Mouse (Mus musculus): Measurements from ENCODE around the gene Fbxo36. TPM values are rescaled to one million over a fixed set of nuclear protein-coding genes. Genes with fewer than 3 reads are reported as not detected.

Gene Fbxo36
- polyA plus RNA-seq, 1 experiment from 2014 or later, result 8.5 TPM

- WGBS (ENCODE audit: insufficient replicate concordance), result 84% methylated on average over 8 of the region's 8 CpGs
- Histone ChIP-seq H3K27ac (no peak overlapping the region), H3K9me3 (replicated peaks) (no peaks in the 10 kb centered on the region), H3K4me2 (no peak overlapping the region), H3K9ac (no peak overlapping the region), H3K27me3 (replicated peaks) (no peaks in the 10 kb centered on the region), H3K36me3 (no peaks in the 10 kb centered on the region), H3K4me3 (no peak overlapping the region), H3K4me1 (no peaks in the 10 kb centered on the region)
- ATAC-seq, result no peak
Measured at GRCm38 (mm10) chr1:84879571-84880120, 40.0 kb downstream of the Fbxo36 start.

GRCm38 (mm10) chr1:84881248-84882065, 41.8 kb downstream of the Fbxo36 start:
- Histone ChIP-seq H3K9ac (no peak overlapping the region), H3K27ac (no peak overlapping the region), H3K36me3 (no peaks in the 10 kb centered on the region), H3K27me3 (replicated peaks) (no peaks in the 10 kb centered on the region), H3K9me3 (replicated peaks) (0 out of 2 replicates have a peak, but pooled peaks cover 2% of the 10 kb centered on the region), H3K4me1 (no peaks in the 10 kb centered on the region), H3K4me2 (no peak overlapping the region), H3K4me3 (no peak overlapping the region)
- 65% methylated on average over 11 of the region's 11 CpGs for WGBS (ENCODE audit: insufficient replicate concordance)
- no peak for ATAC-seq

- no peaks in the 10 kb centered on the region for H3K4me1 ChIP-seq
- ATAC-seq, result no peak
- 63% methylated on average over 2 of the region's 2 CpGs for WGBS (ENCODE audit: insufficient replicate concordance)
Measured at GRCm38 (mm10) chr1:84882066-84882532, 42.5 kb downstream of the Fbxo36 start.

GRCm38 (mm10) chr1:84882937-84883336, 43.3 kb downstream of the Fbxo36 start:
- no peak for ATAC-seq
- Histone ChIP-seq H3K4me2 (no peak overlapping the region), H3K36me3 (no peaks in the 10 kb centered on the region), H3K27ac (no peak overlapping the region), H3K27me3 (replicated peaks) (no peaks in the 10 kb centered on the region), H3K9ac (no peak overlapping the region), H3K4me1 (no peaks in the 10 kb centered on the region), H3K9me3 (replicated peaks) (0 out of 2 replicates have a peak, but pooled peaks cover 2% of the 10 kb centered on the region), H3K4me3 (no peak overlapping the region)
- WGBS (ENCODE audit: insufficient replicate concordance), result 75% methylated on average over 4 of the region's 4 CpGs

More at GRCm38 (mm10) chr1:84882066-84882532, 42.5 kb downstream of the Fbxo36 start:
- Histone ChIP-seq H3K4me3 (no peak overlapping the region), H3K9ac (no peak overlapping the region), H3K27ac (no peak overlapping the region), H3K36me3 (no peaks in the 10 kb centered on the region), H3K9me3 (replicated peaks) (0 out of 2 replicates have a peak, but pooled peaks cover 2% of the 10 kb centered on the region), H3K27me3 (replicated peaks) (no peaks in the 10 kb centered on the region), H3K4me2 (no peak overlapping the region)

GRCm38 (mm10) chr1:84883889-84884288, 44.2 kb downstream of the Fbxo36 start:
- 0 out of 2 replicates have a peak, but pooled peaks cover 2% of the 10 kb centered on the region for H3K9me3 ChIP-seq (replicated peaks)

GRCm38 (mm10) chr1:84885174-84885573, 45.5 kb downstream of the Fbxo36 start:
- Histone ChIP-seq H3K9ac (no peak overlapping the region), H3K9me3 (replicated peaks) (0 out of 2 replicates have a peak, but pooled peaks cover 2% of the 10 kb centered on the region), H3K4me1 (no peaks in the 10 kb centered on the region), H3K4me3 (no peak overlapping the region), H3K36me3 (no peaks in the 10 kb centered on the region), H3K4me2 (no peak overlapping the region), H3K27me3 (replicated peaks) (no peaks in the 10 kb centered on the region), H3K27ac (no peak overlapping the region)
- WGBS (ENCODE audit: insufficient replicate concordance), result 46% methylated on average over 3 of the region's 3 CpGs
- ATAC-seq, result no peak

More at GRCm38 (mm10) chr1:84883889-84884288, 44.2 kb downstream of the Fbxo36 start:
- no peaks in the 10 kb centered on the region for H3K4me1 ChIP-seq
- WGBS (ENCODE audit: insufficient replicate concordance), result 76% methylated on average over 4 of the region's 4 CpGs
- no peak overlapping the region for H3K9ac ChIP-seq
- no peaks in the 10 kb centered on the region for H3K27me3 ChIP-seq (replicated peaks)
- H3K36me3 ChIP-seq, result no peaks in the 10 kb centered on the region
- no peak overlapping the region for H3K4me3 ChIP-seq
- ATAC-seq, result no peak
- H3K4me2 ChIP-seq, result no peak overlapping the region
- no peak overlapping the region for H3K27ac ChIP-seq

GRCm38 (mm10) chr1:84885921-84886320, 46.3 kb downstream of the Fbxo36 start:
- ATAC-seq, result no peak

GRCm38 (mm10) chr1:84889330-84890004, 49.8 kb downstream of the Fbxo36 start:
- no peaks in the 10 kb centered on the region for H3K27me3 ChIP-seq (replicated peaks)
- H3K4me2 ChIP-seq, result no peak overlapping the region
- WGBS (ENCODE audit: insufficient replicate concordance), result 56% methylated on average over 8 of the region's 8 CpGs
- H3K4me3 ChIP-seq, result no peak overlapping the region
- H3K4me1 ChIP-seq, result no peaks in the 10 kb centered on the region
- H3K27ac ChIP-seq, result no peak overlapping the region
- ATAC-seq, result no peak
- H3K9ac ChIP-seq, result no peak overlapping the region
- no peaks in the 10 kb centered on the region for H3K36me3 ChIP-seq
- 0 out of 2 replicates have a peak, but pooled peaks cover 2% of the 10 kb centered on the region for H3K9me3 ChIP-seq (replicated peaks)

More at GRCm38 (mm10) chr1:84885921-84886320, 46.3 kb downstream of the Fbxo36 start:
- Histone ChIP-seq H3K27ac (no peak overlapping the region), H3K27me3 (replicated peaks) (no peaks in the 10 kb centered on the region), H3K9ac (no peak overlapping the region), H3K36me3 (no peaks in the 10 kb centered on the region), H3K9me3 (replicated peaks) (0 out of 2 replicates have a peak, but pooled peaks cover 2% of the 10 kb centered on the region), H3K4me1 (no peaks in the 10 kb centered on the region), H3K4me2 (no peak overlapping the region), H3K4me3 (no peak overlapping the region)
- 72% methylated on average over 6 of the region's 6 CpGs for WGBS (ENCODE audit: insufficient replicate concordance)

GRCm38 (mm10) chr1:84890005-84890393, 50.4 kb downstream of the Fbxo36 start:
- Histone ChIP-seq H3K4me1 (no peaks in the 10 kb centered on the region), H3K4me3 (no peak overlapping the region), H3K27me3 (replicated peaks) (no peaks in the 10 kb centered on the region), H3K9ac (no peak overlapping the region), H3K36me3 (no peaks in the 10 kb centered on the region), H3K9me3 (replicated peaks) (0 out of 2 replicates have a peak, but pooled peaks cover 2% of the 10 kb centered on the region), H3K4me2 (no peak overlapping the region), H3K27ac (no peak overlapping the region)
- no peak for ATAC-seq
- 63% methylated on average over 7 of the region's 7 CpGs for WGBS (ENCODE audit: insufficient replicate concordance)

- Histone ChIP-seq H3K4me2 (no peak overlapping the region), H3K9me3 (replicated peaks) (0 out of 2 replicates have a peak, but pooled peaks cover 2% of the 10 kb centered on the region), H3K27ac (no peak overlapping the region), H3K4me1 (no peaks in the 10 kb centered on the region), H3K9ac (no peak overlapping the region), H3K36me3 (no peaks in the 10 kb centered on the region), H3K27me3 (replicated peaks) (no peaks in the 10 kb centered on the region), H3K4me3 (no peak overlapping the region)
- ATAC-seq, result no peak
- 63% methylated on average over 7 of the region's 7 CpGs for WGBS (ENCODE audit: insufficient replicate concordance)
Measured at GRCm38 (mm10) chr1:84890503-84890902, 50.9 kb downstream of the Fbxo36 start.

GRCm38 (mm10) chr1:84891746-84892145, 52.1 kb downstream of the Fbxo36 start:
- no peak overlapping the region for H3K27ac ChIP-seq
- no peaks in the 10 kb centered on the region for H3K4me1 ChIP-seq
- no peak overlapping the region for H3K9ac ChIP-seq
- WGBS (ENCODE audit: insufficient replicate concordance), result 78% methylated on average over 9 of the region's 9 CpGs
- no peaks in the 10 kb centered on the region for H3K9me3 ChIP-seq (replicated peaks)
- H3K4me3 ChIP-seq, result no peak overlapping the region
- no peaks in the 10 kb centered on the region for H3K36me3 ChIP-seq
- ATAC-seq, result no peak
- no peak overlapping the region for H3K4me2 ChIP-seq
- H3K27me3 ChIP-seq (replicated peaks), result no peaks in the 10 kb centered on the region

GRCm38 (mm10) chr1:84897364-84897763, 57.7 kb downstream of the Fbxo36 start:
- H3K36me3 ChIP-seq, result no peaks in the 10 kb centered on the region
- no peaks in the 10 kb centered on the region for H3K27me3 ChIP-seq (replicated peaks)
- 68% methylated on average over 6 of the region's 6 CpGs for WGBS (ENCODE audit: insufficient replicate concordance)
- no peak overlapping the region for H3K27ac ChIP-seq
- no peaks in the 10 kb centered on the region for H3K4me1 ChIP-seq
- no peak for ATAC-seq
- H3K4me2 ChIP-seq, result no peak overlapping the region
- no peaks in the 10 kb centered on the region for H3K9me3 ChIP-seq (replicated peaks)
- no peak overlapping the region for H3K4me3 ChIP-seq
- H3K9ac ChIP-seq, result no peak overlapping the region

All from liver, embryonic 12.5 days (tissue).